Mouse (Mus musculus): Measurements from ENCODE around the gene Atf1. TPM values are rescaled to one million over a fixed set of nuclear protein-coding genes. Genes with fewer than 3 reads are reported as not detected.

The Atf1 gene
- polyA plus RNA-seq, 1 experiment from 2014 or later = 47.4 TPM

- Histone ChIP-seq H3K4me3 (ENCODE audit: low read depth, low read length) (no peak overlapping the region), H3K4me1 (replicated peaks; ENCODE audit: control insufficient read depth, insufficient read depth, low read length) (no peaks in the 10 kb centered on the region; the same call in 1 of the 2 replicates), H3K27me3 (replicated peaks; ENCODE audit: control insufficient read depth, insufficient read depth, low read length) (no peaks in the 10 kb centered on the region), H3K4me2 (ENCODE audit: low read length) (no peak overlapping the region), H3K9me3 (ENCODE audit: control insufficient read depth, low read length) (no peaks in the 10 kb centered on the region), H3K9ac (ENCODE audit: low read length) (no peak overlapping the region), H3K27ac (ENCODE audit: low read depth) (no peak overlapping the region), H3K36me3 (ENCODE audit: control insufficient read depth, insufficient read depth, low read length) (peaks cover 76% of the 10 kb centered on the region)
- ATAC-seq (replicated peaks; ENCODE audit: low FRiP score, low TSS enrichment, low read depth) = no peak
- WGBS = 89% methylated on average over 9 of the region's 9 CpGs
- DNase-seq (ENCODE audit: low spot score) = no peak
These were observed 41.4 kb upstream of the Atf1 start for GRCm38 (mm10) chr15:100186234-100186633.

DNA sequence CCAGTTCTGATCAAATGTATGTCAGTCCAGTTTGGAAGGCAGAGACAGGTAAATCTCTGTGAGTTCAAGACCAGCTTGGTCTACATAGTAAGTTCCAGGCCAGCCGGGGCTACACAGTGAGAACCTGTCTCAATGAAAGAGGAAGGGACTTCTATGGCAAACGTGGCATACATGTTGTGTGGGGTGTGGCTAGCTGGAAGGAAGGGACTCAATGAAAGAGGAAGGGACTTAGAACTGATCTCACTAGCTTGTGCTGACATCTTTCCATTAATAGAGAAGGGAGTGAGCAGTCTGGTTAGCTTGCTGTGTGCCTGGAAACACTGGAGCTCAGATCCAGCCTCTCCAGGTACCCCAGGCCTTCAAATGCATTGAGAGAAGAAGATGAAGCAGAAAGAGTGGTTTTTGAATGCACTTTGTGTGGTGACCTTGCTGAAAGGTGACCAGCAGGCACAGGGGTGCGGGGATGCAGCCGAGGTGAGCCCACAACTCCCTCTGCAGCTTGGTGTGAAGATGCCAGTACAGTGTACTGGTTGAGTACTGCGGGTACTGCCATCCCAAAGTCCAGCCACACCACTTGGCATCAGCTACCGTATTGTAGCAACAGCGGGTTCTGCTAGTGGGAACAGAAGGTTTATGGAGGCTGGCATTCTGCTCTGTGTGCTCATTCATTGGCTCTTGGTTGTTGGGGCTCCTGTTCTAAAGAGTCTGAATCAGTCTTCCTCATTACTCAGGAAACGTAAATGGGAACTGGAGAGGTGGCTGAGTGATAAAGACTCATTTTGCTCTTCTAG is 40.5 kb upstream of the Atf1 start:
- 92% methylated on average over 8 of the region's 8 CpGs for WGBS
- H3K4me2 ChIP-seq (ENCODE audit: low read length) = no peak overlapping the region

GRCm38 (mm10) chr15:100188542-100188941 is 39.1 kb upstream of the Atf1 start:
- H3K27me3 ChIP-seq (replicated peaks; ENCODE audit: control insufficient read depth, insufficient read depth, low read length) = no peaks in the 10 kb centered on the region

More for the DNA sequence above, 40.5 kb upstream of the Atf1 start:
- H3K36me3 ChIP-seq (ENCODE audit: control insufficient read depth, insufficient read depth, low read length) = peaks cover 76% of the 10 kb centered on the region
- no peak overlapping the region for H3K27ac ChIP-seq (ENCODE audit: low read depth)
- H3K9me3 ChIP-seq (ENCODE audit: control insufficient read depth, low read length) = no peaks in the 10 kb centered on the region
- no peaks in the 10 kb centered on the region for H3K27me3 ChIP-seq (replicated peaks; ENCODE audit: control insufficient read depth, insufficient read depth, low read length)
- H3K4me3 ChIP-seq (ENCODE audit: low read depth, low read length) = no peak overlapping the region
- DNase-seq (ENCODE audit: low spot score) (no peak), ATAC-seq (replicated peaks; ENCODE audit: low FRiP score, low TSS enrichment, low read depth) (no peak)
- no peaks in the 10 kb centered on the region; the same call in 1 of the 2 replicates for H3K4me1 ChIP-seq (replicated peaks; ENCODE audit: control insufficient read depth, insufficient read depth, low read length)
- H3K9ac ChIP-seq (ENCODE audit: low read length) = no peak overlapping the region

DNA sequence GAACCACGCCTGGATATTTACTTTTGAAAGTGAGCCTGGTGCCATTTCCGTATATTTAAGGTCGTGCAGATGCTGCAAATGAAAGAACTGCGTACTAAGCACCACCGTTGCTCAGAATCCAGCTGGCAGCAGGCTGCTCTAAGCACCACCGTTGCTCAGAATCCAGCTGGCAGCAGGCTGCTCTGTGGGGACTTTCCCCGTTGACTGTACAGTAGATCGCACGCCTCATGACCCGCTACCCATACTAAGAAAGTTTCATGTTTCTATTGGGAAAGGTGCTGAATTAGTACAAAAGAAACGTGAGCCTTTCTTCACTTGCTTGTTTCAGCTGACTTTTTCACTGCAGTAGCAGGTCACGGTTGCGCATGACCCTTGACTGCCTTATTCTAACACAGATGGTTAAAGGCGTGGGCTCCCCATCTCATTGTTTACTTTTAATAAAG is 38.6 kb upstream of the Atf1 start:
- ATAC-seq (replicated peaks; ENCODE audit: low FRiP score, low TSS enrichment, low read depth) (no peak), DNase-seq (ENCODE audit: low spot score) (no peak)
- 53% methylated on average over 14 of the region's 14 CpGs for WGBS
- H3K27ac ChIP-seq (ENCODE audit: low read depth) = no peak overlapping the region
- H3K27me3 ChIP-seq (replicated peaks; ENCODE audit: control insufficient read depth, insufficient read depth, low read length) = no peaks in the 10 kb centered on the region
- H3K36me3 ChIP-seq (ENCODE audit: control insufficient read depth, insufficient read depth, low read length) = peaks cover 82% of the 10 kb centered on the region
- H3K4me2 ChIP-seq (ENCODE audit: low read length) = no peak overlapping the region
- no peak overlapping the region for H3K9ac ChIP-seq (ENCODE audit: low read length)
- H3K4me1 ChIP-seq (replicated peaks; ENCODE audit: control insufficient read depth, insufficient read depth, low read length) = no peaks in the 10 kb centered on the region; the same call in 1 of the 2 replicates
- H3K4me3 ChIP-seq (ENCODE audit: low read depth, low read length) = no peak overlapping the region
- no peaks in the 10 kb centered on the region for H3K9me3 ChIP-seq (ENCODE audit: control insufficient read depth, low read length)

More at GRCm38 (mm10) chr15:100188542-100188941, 39.1 kb upstream of the Atf1 start:
- no peak overlapping the region for H3K27ac ChIP-seq (ENCODE audit: low read depth)
- H3K9ac ChIP-seq (ENCODE audit: low read length) = no peak overlapping the region
- H3K4me1 ChIP-seq (replicated peaks; ENCODE audit: control insufficient read depth, insufficient read depth, low read length) = no peaks in the 10 kb centered on the region; the same call in 1 of the 2 replicates
- ATAC-seq (replicated peaks; ENCODE audit: low FRiP score, low TSS enrichment, low read depth) (no peak), DNase-seq (ENCODE audit: low spot score) (no peak)
- H3K4me3 ChIP-seq (ENCODE audit: low read depth, low read length) = no peak overlapping the region
- no peak overlapping the region for H3K4me2 ChIP-seq (ENCODE audit: low read length)
- H3K36me3 ChIP-seq (ENCODE audit: control insufficient read depth, insufficient read depth, low read length) = peaks cover 80% of the 10 kb centered on the region
- 73% methylated on average over 5 of the region's 5 CpGs for WGBS
- no peaks in the 10 kb centered on the region for H3K9me3 ChIP-seq (ENCODE audit: control insufficient read depth, low read length)

DNA sequence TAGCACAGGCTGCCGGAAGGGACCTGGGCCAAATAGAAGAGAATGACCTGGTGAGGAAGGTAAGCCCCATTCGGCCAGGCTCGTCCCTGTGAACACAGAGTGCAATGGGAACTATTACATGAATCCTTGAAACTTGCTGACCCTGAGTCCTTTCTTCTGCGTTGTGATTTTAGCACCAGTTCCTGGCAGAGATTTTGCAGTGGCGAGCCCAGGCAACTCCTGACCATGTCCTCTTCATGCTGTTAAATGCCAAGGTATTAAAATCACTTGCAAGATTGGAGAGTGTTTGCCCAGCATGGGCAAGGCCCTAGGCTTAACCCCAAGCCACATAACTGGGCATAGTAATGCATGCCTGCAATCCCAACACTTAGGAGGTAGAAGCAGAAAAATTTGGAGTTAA is 37.5 kb upstream of the Atf1 start:
- H3K4me1 ChIP-seq (replicated peaks; ENCODE audit: control insufficient read depth, insufficient read depth, low read length) = no peaks in the 10 kb centered on the region; the same call in 1 of the 2 replicates
- no peak overlapping the region for H3K4me2 ChIP-seq (ENCODE audit: low read length)
- no peak overlapping the region for H3K27ac ChIP-seq (ENCODE audit: low read depth)
- no peak overlapping the region for H3K9ac ChIP-seq (ENCODE audit: low read length)
- ATAC-seq (replicated peaks; ENCODE audit: low FRiP score, low TSS enrichment, low read depth) (no peak), DNase-seq (ENCODE audit: low spot score) (no peak)
- WGBS = 95% methylated on average over 5 of the region's 5 CpGs
- H3K9me3 ChIP-seq (ENCODE audit: control insufficient read depth, low read length) = no peaks in the 10 kb centered on the region
- peaks cover 83% of the 10 kb centered on the region for H3K36me3 ChIP-seq (ENCODE audit: control insufficient read depth, insufficient read depth, low read length)
- H3K4me3 ChIP-seq (ENCODE audit: low read depth, low read length) = no peak overlapping the region
- no peaks in the 10 kb centered on the region for H3K27me3 ChIP-seq (replicated peaks; ENCODE audit: control insufficient read depth, insufficient read depth, low read length)

- peaks cover 70% of the 10 kb centered on the region for H3K36me3 ChIP-seq (ENCODE audit: control insufficient read depth, insufficient read depth, low read length)
- 87% methylated on average over 11 of the region's 11 CpGs for WGBS
- DNase-seq (ENCODE audit: low spot score) (no peak), ATAC-seq (replicated peaks; ENCODE audit: low FRiP score, low TSS enrichment, low read depth) (no peak)
- no peaks in the 10 kb centered on the region for H3K9me3 ChIP-seq (ENCODE audit: control insufficient read depth, low read length)
- H3K27me3 ChIP-seq (replicated peaks; ENCODE audit: control insufficient read depth, insufficient read depth, low read length) = no peaks in the 10 kb centered on the region
- H3K4me3 ChIP-seq (ENCODE audit: low read depth, low read length) = no peak overlapping the region
- H3K9ac ChIP-seq (ENCODE audit: low read length) = no peak overlapping the region
- H3K4me2 ChIP-seq (ENCODE audit: low read length) = no peak overlapping the region
- H3K27ac ChIP-seq (ENCODE audit: low read depth) = no peak overlapping the region
- no peaks in the 10 kb centered on the region; the same call in 1 of the 2 replicates for H3K4me1 ChIP-seq (replicated peaks; ENCODE audit: control insufficient read depth, insufficient read depth, low read length)
These were observed 28.5 kb upstream of the Atf1 start for GRCm38 (mm10) chr15:100198983-100199745.

DNA sequence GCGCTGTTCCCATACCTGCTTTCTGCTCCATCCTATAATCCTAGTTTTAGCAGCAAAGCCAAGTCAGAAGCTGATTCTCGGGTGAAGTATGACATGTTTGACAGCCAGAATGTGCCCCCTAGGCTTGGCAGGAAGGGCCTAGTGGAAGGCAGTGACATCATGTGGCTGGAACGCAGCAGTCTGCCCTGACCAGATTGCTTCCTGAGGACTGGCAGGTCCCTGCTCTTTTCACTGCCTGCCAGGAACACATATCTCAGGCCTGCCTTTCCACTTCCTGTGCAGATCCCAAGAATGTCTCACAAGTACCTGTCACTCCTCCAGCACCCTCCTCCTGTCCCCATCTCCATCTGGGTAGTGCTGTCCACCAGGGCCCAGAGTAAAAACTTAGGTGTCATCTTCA is 27.8 kb upstream of the Atf1 start:
- WGBS = 69% methylated on average over 3 of the region's 3 CpGs
- H3K9me3 ChIP-seq (ENCODE audit: control insufficient read depth, low read length) = no peaks in the 10 kb centered on the region
- H3K4me2 ChIP-seq (ENCODE audit: low read length) = no peak overlapping the region
- H3K9ac ChIP-seq (ENCODE audit: low read length) = no peak overlapping the region
- H3K27me3 ChIP-seq (replicated peaks; ENCODE audit: control insufficient read depth, insufficient read depth, low read length) = no peaks in the 10 kb centered on the region
- no peak for DNase-seq (ENCODE audit: low spot score)
- peaks cover 3% of the 10 kb centered on the region; the same call in 1 of the 2 replicates for H3K4me1 ChIP-seq (replicated peaks; ENCODE audit: control insufficient read depth, insufficient read depth, low read length)
- H3K27ac ChIP-seq (ENCODE audit: low read depth) = no peak overlapping the region
- no peak for ATAC-seq (replicated peaks; ENCODE audit: low FRiP score, low TSS enrichment, low read depth)
- H3K36me3 ChIP-seq (ENCODE audit: control insufficient read depth, insufficient read depth, low read length) = peaks cover 65% of the 10 kb centered on the region
- H3K4me3 ChIP-seq (ENCODE audit: low read depth, low read length) = no peak overlapping the region

DNA sequence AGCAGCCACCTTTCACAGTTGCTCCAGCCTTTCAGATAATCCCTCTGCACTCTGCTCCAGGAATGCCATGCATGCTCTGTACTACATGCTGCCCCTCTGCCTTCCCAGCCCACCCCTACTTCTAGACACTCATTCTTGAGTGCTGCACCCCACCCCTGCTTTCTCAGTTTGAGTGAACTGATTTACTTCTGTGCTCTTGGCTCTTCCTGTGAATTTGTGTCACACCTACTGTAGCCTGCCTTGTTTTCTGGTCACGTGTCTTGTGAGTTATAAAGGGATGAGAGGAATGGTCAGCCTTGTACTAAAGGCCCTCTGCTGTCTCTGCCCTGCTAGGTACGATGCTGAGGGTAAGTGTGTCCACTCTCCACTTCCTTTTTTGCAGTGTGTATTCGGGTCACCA is 25.8 kb upstream of the Atf1 start:
- DNase-seq (ENCODE audit: low spot score) = no peak
- peaks cover 55% of the 10 kb centered on the region for H3K36me3 ChIP-seq (ENCODE audit: control insufficient read depth, insufficient read depth, low read length)
- H3K27me3 ChIP-seq (replicated peaks; ENCODE audit: control insufficient read depth, insufficient read depth, low read length) = no peaks in the 10 kb centered on the region
- no peaks in the 10 kb centered on the region for H3K9me3 ChIP-seq (ENCODE audit: control insufficient read depth, low read length)
- H3K4me3 ChIP-seq (ENCODE audit: low read depth, low read length) = no peak overlapping the region
- no peak overlapping the region for H3K27ac ChIP-seq (ENCODE audit: low read depth)
- WGBS = 89% methylated on average over 3 of the region's 3 CpGs
- H3K4me1 ChIP-seq (replicated peaks; ENCODE audit: control insufficient read depth, insufficient read depth, low read length) = peaks cover 7% of the 10 kb centered on the region; the same call in 1 of the 2 replicates
- no peak overlapping the region for H3K9ac ChIP-seq (ENCODE audit: low read length)
- no peak for ATAC-seq (replicated peaks; ENCODE audit: low FRiP score, low TSS enrichment, low read depth)
- H3K4me2 ChIP-seq (ENCODE audit: low read length) = no peak overlapping the region
